Comparison of ENCODE assay signal across 23 mouse cellular contexts in the genomic region with DNA sequence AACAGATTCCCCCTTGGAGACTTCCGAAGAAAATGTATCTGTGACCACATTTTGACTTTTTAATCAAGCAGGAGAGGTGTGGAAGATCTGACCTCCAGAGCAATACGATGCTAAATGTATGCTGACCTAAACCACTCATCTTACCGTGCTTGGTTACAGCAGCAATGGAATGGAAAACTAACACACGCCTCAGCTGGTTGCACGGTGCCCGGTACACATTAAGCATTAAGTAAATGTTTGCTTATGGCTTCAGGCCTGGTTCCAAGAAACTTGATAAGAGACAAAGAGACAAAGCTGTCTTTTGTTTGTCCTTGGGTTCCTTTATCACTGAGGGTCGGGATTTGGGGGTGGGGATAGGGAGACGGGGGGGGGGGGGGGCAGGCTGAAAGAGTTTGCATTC. TPM values are rescaled to one million over a fixed set of nuclear protein-coding genes. Genes with fewer than 3 reads are reported as not detected.
A peak's percentile ranks its signal among the peaks of the same experiment; 100 is the strongest.
DNase-seq lines count a peak whose midpoint lies in the region; ATAC-seq and TF ChIP-seq lines count a peak whose summit lies in the region.
"Had no signal": no experiment of that assay in that cellular context is flagged by ENCODE, and none has a peak within 500 bp of the region (broad histone marks: within the 10 kb centered on the region; RNA-seq: fewer than 3 reads in every experiment).

No protein-coding gene starts in this region.

- H3K9ac ChIP-seq in kidney, postnatal 0 days (ENCODE audit: low read depth, low read length), result no peak overlapping the region
- H3K9ac ChIP-seq: limb, embryonic 13.5 days; liver, embryonic 15.5 days had no signal

- H3K36me3 ChIP-seq in kidney, postnatal 0 days (ENCODE audit: insufficient read depth, low read length), result no peaks in the 10 kb centered on the region
- H3K36me3 ChIP-seq: hindbrain, embryonic 10.5 days; limb, embryonic 13.5 days; liver, embryonic 15.5 days had no signal

- ATAC-seq in kidney, postnatal 0 days (replicated peaks; ENCODE audit: low FRiP score, low read depth), result no peak; the same call in 1 of the 2 replicates
- ATAC-seq: CD4-positive, CD25-positive, alpha-beta regulatory T cell, adult 4 months; forebrain, embryonic 14.5 days; hindbrain, postnatal 0 days; Patski had no signal

- peak; percentile 55 for DNase-seq in heart, adult 11 months
- DNase-seq in heart, adult 9 months (ENCODE audit: low spot score in 2 of 2), result no peak
- peak; percentile 55 for DNase-seq in kidney, postnatal 0 days (ENCODE audit: low spot score)
- no peak for DNase-seq in kidney, postnatal 10 days
- peak; percentile 28 for DNase-seq in lung, postnatal 36 days
- DNase-seq in lung, postnatal 10 days, result no peak
- DNase-seq in gastrocnemius, postnatal 4 days (ENCODE audit: low spot score in 2 of 2), result no peak
- DNase-seq: adrenal gland, adult 8-10 months; cerebellum, adult 9-10 months; gastrocnemius, postnatal 10 days; midbrain, embryonic 14.5 days; spleen, adult 18-20 months had no signal

- H3K27ac ChIP-seq in kidney, postnatal 0 days, result no peak overlapping the region
- H3K27ac ChIP-seq: hindbrain, embryonic 10.5 days; hindbrain, postnatal 0 days; limb, embryonic 13.5 days; liver, embryonic 15.5 days had no signal

- 26% methylated on average over 8 of the region's 8 CpGs for WGBS in kidney, postnatal 0 days

- H3K4me2 ChIP-seq in kidney, postnatal 0 days (ENCODE audit: low read length), result no peak overlapping the region
- H3K4me2 ChIP-seq: limb, embryonic 13.5 days; liver, embryonic 15.5 days had no signal

- no peaks in the 10 kb centered on the region for H3K9me3 ChIP-seq in kidney, postnatal 0 days (replicated peaks; ENCODE audit: low read length)
- H3K9me3 ChIP-seq: hindbrain, embryonic 10.5 days; limb, embryonic 13.5 days; liver, embryonic 15.5 days had no signal

- no peak for TF ChIP-seq CTCF in kidney, postnatal 0 days (IDR thresholded peaks at IDR 0.05; ENCODE audit: low read depth)

- H3K4me3 ChIP-seq in kidney, postnatal 0 days (replicated peaks; ENCODE audit: low read depth, low read length), result no peak overlapping the region
- H3K4me3 ChIP-seq: erythroblast, embryonic 14.5 days; hindbrain, embryonic 10.5 days; limb, embryonic 13.5 days; liver, embryonic 15.5 days; myocyte had no signal

- no peaks in the 10 kb centered on the region for H3K27me3 ChIP-seq in kidney, postnatal 0 days (ENCODE audit: insufficient read depth, low read length)
- H3K27me3 ChIP-seq: limb, embryonic 13.5 days; liver, embryonic 15.5 days had no signal

- H3K4me1 ChIP-seq in kidney, postnatal 0 days (replicated peaks; ENCODE audit: insufficient read depth, low read length), result no peaks in the 10 kb centered on the region
- H3K4me1 ChIP-seq: hindbrain, embryonic 10.5 days; limb, embryonic 13.5 days; liver, embryonic 15.5 days had no signal

RNA-seq across cellular contexts. Expression of a gene that starts 3.0 kb away (rescaled TPM):
- polyA plus RNA-seq in kidney, postnatal 0 days (2015; fragmentation: Nextera tagmentation; extraction: Ambion mirVana), result 2.7 and 2.8 TPM in 2 replicates
- total RNA-seq in gastrocnemius, postnatal 4 days (2021), result under 1 TPM in 1 of 2 experiments, not detected in 1; 0.65 TPM
- total RNA-seq: adrenal gland, adult 8-10 months; ES-E14; heart, adult 8-10 months had no signal
- polyA plus RNA-seq: CD4-positive, CD25-positive, alpha-beta regulatory T cell, adult 4 months; erythroblast, embryonic 14.5 days; myocyte; Patski had no signal

Comparison
In these comparisons a context has a peak if more than half of its experiments do, and no peak if none do; other contexts are left out.
1. DNase-seq: peak in heart, adult 11 months (single experiment), kidney, postnatal 0 days (single experiment) and lung, postnatal 36 days (single experiment); none in heart, adult 9 months (0 of 2), kidney, postnatal 10 days (single experiment), lung, postnatal 10 days (single experiment) and gastrocnemius, postnatal 4 days (0 of 2).